Mouse (Mus musculus): Measurements from ENCODE around the gene Rtn4rl2.
A peak's percentile ranks its signal among the peaks of the same experiment; 100 is the strongest.

Gene Rtn4rl2

GRCm38 (mm10) chr2:84884611-84885010 lies 1.9 kb downstream of the Rtn4rl2 start:
- DNase-seq (ENCODE audit: low spot score): no peak

- DNase-seq (ENCODE audit: low spot score): no peak
Observed at GRCm38 (mm10) chr2:84883942-84884341, 2.6 kb downstream of the Rtn4rl2 start.

- no peak for DNase-seq (ENCODE audit: low spot score)
Observed at GRCm38 (mm10) chr2:84883530-84883929, 3.0 kb downstream of the Rtn4rl2 start.

GRCm38 (mm10) chr2:84883084-84883483 lies 3.4 kb downstream of the Rtn4rl2 start:
- DNase-seq (ENCODE audit: low spot score): no peak

GRCm38 (mm10) chr2:84882606-84883005 lies 3.9 kb downstream of the Rtn4rl2 start:
- DNase-seq (ENCODE audit: low spot score): no peak

- DNase-seq (ENCODE audit: low spot score): no peak
Observed at GRCm38 (mm10) chr2:84880590-84880989, 5.9 kb downstream of the Rtn4rl2 start.

- no peak for DNase-seq (ENCODE audit: low spot score)
Observed at GRCm38 (mm10) chr2:84875842-84876241, 10.7 kb downstream of the Rtn4rl2 start.

GRCm38 (mm10) chr2:84872105-84872716 lies 14.3 kb downstream of the Rtn4rl2 start:
- no peak for DNase-seq (ENCODE audit: low spot score)

GRCm38 (mm10) chr2:84870623-84871160 lies 15.8 kb downstream of the Rtn4rl2 start:
- DNase-seq (ENCODE audit: low spot score): no peak

- no peak for DNase-seq (ENCODE audit: low spot score)
Observed at GRCm38 (mm10) chr2:84868977-84869376, 17.5 kb downstream of the Rtn4rl2 start.

- DNase-seq (ENCODE audit: low spot score): peak; percentile 36
Observed at GRCm38 (mm10) chr2:84868521-84868943, 18.0 kb downstream of the Rtn4rl2 start.

- peak; percentile 46 for DNase-seq (ENCODE audit: low spot score)
Observed at GRCm38 (mm10) chr2:84865616-84866571, 20.6 kb downstream of the Rtn4rl2 start.

GRCm38 (mm10) chr2:84862231-84862630 lies 24.3 kb downstream of the Rtn4rl2 start:
- no peak for DNase-seq (ENCODE audit: low spot score)

- DNase-seq (ENCODE audit: low spot score): no peak
Observed at GRCm38 (mm10) chr2:84861430-84861829, 25.1 kb downstream of the Rtn4rl2 start.

- DNase-seq (ENCODE audit: low spot score): no peak
Observed at GRCm38 (mm10) chr2:84859991-84860780, 26.3 kb downstream of the Rtn4rl2 start.

- DNase-seq (ENCODE audit: low spot score): no peak
Observed at GRCm38 (mm10) chr2:84858551-84858950, 28.0 kb downstream of the Rtn4rl2 start.

- DNase-seq (ENCODE audit: low spot score): no peak
Observed at GRCm38 (mm10) chr2:84855732-84856131, 30.8 kb downstream of the Rtn4rl2 start.

- DNase-seq (ENCODE audit: low spot score): peak; percentile 86
Observed at GRCm38 (mm10) chr2:84851130-84852040, 35.1 kb downstream of the Rtn4rl2 start.

- no peak for DNase-seq (ENCODE audit: low spot score)
Observed at GRCm38 (mm10) chr2:84850407-84851129, 35.9 kb downstream of the Rtn4rl2 start.

- DNase-seq (ENCODE audit: low spot score): no peak
Observed at GRCm38 (mm10) chr2:84845226-84845625, 41.3 kb downstream of the Rtn4rl2 start.

Measured in yolk sac, embryonic 10.5 days (tissue).